Mouse (Mus musculus) heart, adult 2 months (tissue): ENCODE results near the gene Oas1g. TPM values are rescaled to one million over a fixed set of nuclear protein-coding genes. Genes with fewer than 3 reads are reported as not detected.

Experiments
- DNase-seq, 2 experiments: peaks; one replicate each; pipeline ENCODE4 v3.0.0; 2021
- H3K27ac ChIP-seq: fragments of 200-600 bp; 2 replicates; pipeline ENCODE4 v1.8.1; 2022
- H3K27me3 ChIP-seq: fragments of 200-500 bp; 2 replicates; pipeline ENCODE4 v1.6.1; 2012; ENCODE audit warnings: mild to moderate bottlenecking, low read length, inconsistent platforms, mixed read lengths; ENCODE audit not compliant: control insufficient read depth, insufficient read depth
- H3K36me3 ChIP-seq: fragments of 200-500 bp; 2 replicates; pipeline ENCODE4 v1.6.1; 2012; ENCODE audit warnings: low read length, inconsistent platforms; ENCODE audit not compliant: control insufficient read depth, insufficient read depth
- H3K4me1 ChIP-seq: fragments of 200-500 bp; 2 replicates; pipeline ENCODE4 v1.6.1; 2011; ENCODE audit warnings: low read length; ENCODE audit not compliant: control insufficient read depth, insufficient read depth
- H3K4me3 ChIP-seq: fragments of 200-600 bp; 2 replicates; pipeline ENCODE4 v1.8.1; 2022
- H3K79me2 ChIP-seq: fragments of 200-500 bp; replicated peaks from 2 replicates; pipeline ENCODE4 v1.6.1; 2012; ENCODE audit warnings: mild to moderate bottlenecking, inconsistent platforms, low read length, moderate library complexity, mixed read lengths; ENCODE audit not compliant: control insufficient read depth, insufficient read depth
- H3K9ac ChIP-seq: fragments of 200-500 bp; 2 replicates; pipeline ENCODE4 v1.6.1; 2012; ENCODE audit warnings: low read depth, mild to moderate bottlenecking, control low read depth, inconsistent platforms, low read length, mixed read lengths
- CTCF ChIP-seq: fragments of 200-600 bp; IDR thresholded peaks from 2 replicates; pipeline ENCODE4 v1.8.1; 2022; ENCODE audit warnings: antibody characterized with exemption, mild to moderate bottlenecking, moderate library complexity
- EP300 ChIP-seq: fragments of 200-500 bp; IDR thresholded peaks from 2 replicates; pipeline ENCODE4 v1.6.1; 2011; ENCODE audit warnings: low read depth, low read length, control low read depth; ENCODE audit not compliant: insufficient read depth
- POLR2A ChIP-seq: fragments of 200-500 bp; IDR thresholded peaks from 2 replicates; pipeline ENCODE4 v1.6.1; 2011; ENCODE audit warnings: mild to moderate bottlenecking, low read depth, low read length, control low read depth; ENCODE audit not compliant: insufficient read depth
- WGBS: fragments of 180-500 bp; shearing (Covaris S2); methylation state at CpG from one replicate; pipeline ENCODE4 v1.1.7; 2018; 5-methylcytosine and 5-hydroxymethylcytosine counted together
- intact Hi-C: fragments of 180-260 bp; cut with DNase I; formaldehyde crosslinking; loops from one replicate; pipeline ENCODE4 v1.15.1; 2025
- microRNA-seq, 2 experiments: library from miRNA; unstranded; fragments of <30 nt; microRNA quantifications; one replicate each; pipeline ENCODE4 v1.2.0; 2021
- polyA plus RNA-seq: library from polyadenylated mRNA; depleted of rRNA; stranded (reverse); fragments of >200 nt; gene quantifications from 2 replicates; pipeline ENCODE4 v1.2.3, GENCODE M21; 2012; rRNA removed
- total RNA-seq, 2 experiments: library from RNA; stranded (reverse); gene quantifications; 2 replicates each; pipeline ENCODE4 v1.2.3; 2021

Oas1g gene
- total and polyA plus RNA-seq, 3 experiments, result 0.34 to 1.0 TPM; not detected in 1

- Histone ChIP-seq H3K36me3 (no peaks in the 10 kb centered on the region), H3K4me3 (no peak overlapping the region), H3K4me1 (no peaks in the 10 kb centered on the region), H3K27ac (no peak overlapping the region), H3K9ac (no peak overlapping the region), H3K79me2 (no peaks in the 10 kb centered on the region), H3K27me3 (no peaks in the 10 kb centered on the region)
- WGBS, result 18% methylated on average over 17 of the region's 17 CpGs
- intact Hi-C loops, result no loop called here
- TF ChIP-seq CTCF (no peak), POLR2A (no peak), EP300 (no peak)
- no peak for DNase-seq
These were observed 53.8 kb downstream of the Oas1g start for GRCm38 (mm10) chr5:120833335-120834280.

GRCm38 (mm10) chr5:120831031-120831430 is 56.4 kb downstream of the Oas1g start:
- H3K79me2 ChIP-seq, result no peaks in the 10 kb centered on the region
- H3K27me3 ChIP-seq, result no peaks in the 10 kb centered on the region
- no peak for DNase-seq
- 66% methylated on average over 4 of the region's 4 CpGs for WGBS
- no peaks in the 10 kb centered on the region for H3K36me3 ChIP-seq
- no peak for TF ChIP-seq EP300
- no peak for TF ChIP-seq POLR2A
- TF ChIP-seq CTCF, result no peak
- H3K4me1 ChIP-seq, result no peaks in the 10 kb centered on the region
- H3K4me3 ChIP-seq, result no peak overlapping the region
- H3K9ac ChIP-seq, result no peak overlapping the region
- H3K27ac ChIP-seq, result no peak overlapping the region
- intact Hi-C loops, result no loop called here

Small RNAs within 50 kb of the gene (microRNA-seq; reads per million reads assigned to microRNA genes)
- gene Gm22907, result 0 reads per million in 2 experiments

Other genes starting within 250 kb of the Oas1g start
- gene Rasal1, start 238.8 kb downstream of the Oas1g start, total RNA-seq, result not detected
- gene Rasal1, start 238.8 kb downstream of the Oas1g start, polyA plus RNA-seq, result 0.06 and 0.33 TPM in 2 replicates
- 1 to 10 TPM; 2.1 to 2.7 TPM for gene Dtx1, start 175.7 kb downstream of the Oas1g start, total RNA-seq
- gene Dtx1, start 175.7 kb downstream of the Oas1g start, polyA plus RNA-seq, result 3.5 and 4.2 TPM in 2 replicates
- gene Oas2, start 137.8 kb downstream of the Oas1g start, total RNA-seq, result 1 to 10 TPM in 1 of 2 experiments, under 1 TPM in 1; 0.55 to 1.0 TPM
- gene Oas2, start 137.8 kb downstream of the Oas1g start, polyA plus RNA-seq, result 9.6 and 11.3 TPM in 2 replicates
- gene Oas3, start 110.0 kb downstream of the Oas1g start, total RNA-seq, result under 1 TPM; 0.05 to 0.07 TPM
- 0.61 and 0.94 TPM in 2 replicates for gene Oas3, start 110.0 kb downstream of the Oas1g start, polyA plus RNA-seq
- not detected for gene Oas1e, start 92.1 kb downstream of the Oas1g start, total RNA-seq
- gene Oas1e, start 92.1 kb downstream of the Oas1g start, polyA plus RNA-seq, result not detected in 2 replicates
- under 1 TPM; 0.26 to 0.36 TPM for gene Oas1c, start 75.1 kb downstream of the Oas1g start, total RNA-seq
- 0.85 and 1.3 TPM in 2 replicates for gene Oas1c, start 75.1 kb downstream of the Oas1g start, polyA plus RNA-seq
- gene Oas1f, start 40.2 kb downstream of the Oas1g start, total RNA-seq, result not detected
- gene Oas1f, start 40.2 kb downstream of the Oas1g start, polyA plus RNA-seq, result not detected in 2 replicates
- gene Oas1h, start 26.2 kb downstream of the Oas1g start, total RNA-seq, result not detected
- gene Oas1h, start 26.2 kb downstream of the Oas1g start, polyA plus RNA-seq, result not detected in 2 replicates
- under 1 TPM; 0.63 to 0.84 TPM for gene Oas1a, start 19.9 kb upstream of the Oas1g start, total RNA-seq
- 2.6 and 3.4 TPM in 2 replicates for gene Oas1a, start 19.9 kb upstream of the Oas1g start, polyA plus RNA-seq
- gene Oas1d, start 26.9 kb upstream of the Oas1g start, total RNA-seq, result not detected
- not detected in 2 replicates for gene Oas1d, start 26.9 kb upstream of the Oas1g start, polyA plus RNA-seq
- gene Rph3a, start 122.5 kb upstream of the Oas1g start, total RNA-seq, result not detected
- 0.06 TPM in 1 of 2 replicates, not detected in the other for gene Rph3a, start 122.5 kb upstream of the Oas1g start, polyA plus RNA-seq